Mouse (Mus musculus) telencephalon, adult 2 months (tissue): ENCODE data around the gene Caps2.
"Not testable (repeated sequence)": the region's sequence is repeated elsewhere in the genome, so short reads cannot be mapped to it uniquely, and the experiment has no call there.

Experiments
- DNase-seq: peaks from one replicate; pipeline ENCODE4 v3.0.0-alpha.2; 2011; ENCODE audit warnings: low read depth, low spot score

Caps2 gene

GRCm38 (mm10) chr10:112163168-112163766 lies at the start of gene Caps2:
Gene Caps2, plus strand, starts transcription at chr10:112163621.
- DNase-seq = no peak

DNA sequence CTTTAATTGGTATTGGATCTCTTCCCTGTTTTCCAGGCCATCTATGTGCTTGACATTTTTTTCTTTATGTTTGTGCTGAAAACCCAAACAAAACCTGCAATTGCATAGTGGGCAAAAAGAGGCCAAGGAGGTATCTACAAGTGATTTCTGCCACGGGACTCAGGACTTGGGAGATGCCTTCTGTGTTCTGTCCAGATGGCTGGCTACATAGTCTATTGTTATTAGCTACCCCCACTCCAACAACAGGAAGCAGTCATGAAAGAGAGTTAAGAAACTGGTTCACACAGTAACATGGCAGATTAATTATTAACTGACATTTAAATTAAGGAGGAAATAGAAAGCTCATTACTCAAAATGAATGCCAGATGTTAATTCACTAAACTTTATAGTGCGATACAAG lies 38.3 kb upstream of the Caps2 start:
- DNase-seq = not testable (repeated sequence)

- DNase-seq = not testable (repeated sequence)
Measured at GRCm38 (mm10) chr10:112127682-112128230, 35.7 kb upstream of the Caps2 start.

DNA sequence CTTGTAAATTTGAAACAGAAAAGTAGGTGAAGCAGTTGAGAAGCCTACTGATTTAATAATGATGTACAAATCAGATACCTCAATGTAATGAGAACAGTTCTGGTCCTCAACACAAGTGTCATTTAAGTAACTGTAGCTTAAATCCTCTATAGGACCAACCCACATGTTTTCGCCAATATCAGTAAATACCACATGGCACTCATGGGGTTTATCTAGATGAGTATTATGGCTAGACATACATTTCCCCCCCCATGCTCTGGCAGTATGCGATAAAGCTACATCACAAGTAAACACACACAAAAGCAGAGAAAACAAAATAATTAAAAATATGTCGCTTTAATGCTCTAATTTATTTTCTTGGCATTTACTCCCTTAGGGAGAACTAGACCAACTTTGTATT lies 31.2 kb upstream of the Caps2 start:
- no peak for DNase-seq

GRCm38 (mm10) chr10:112138050-112138870 lies 25.2 kb upstream of the Caps2 start:
- DNase-seq = peak; percentile 66

GRCm38 (mm10) chr10:112138871-112139430 lies 24.5 kb upstream of the Caps2 start:
- DNase-seq = no peak

- no peak for DNase-seq
Measured at GRCm38 (mm10) chr10:112139834-112140233, 23.6 kb upstream of the Caps2 start.

DNA sequence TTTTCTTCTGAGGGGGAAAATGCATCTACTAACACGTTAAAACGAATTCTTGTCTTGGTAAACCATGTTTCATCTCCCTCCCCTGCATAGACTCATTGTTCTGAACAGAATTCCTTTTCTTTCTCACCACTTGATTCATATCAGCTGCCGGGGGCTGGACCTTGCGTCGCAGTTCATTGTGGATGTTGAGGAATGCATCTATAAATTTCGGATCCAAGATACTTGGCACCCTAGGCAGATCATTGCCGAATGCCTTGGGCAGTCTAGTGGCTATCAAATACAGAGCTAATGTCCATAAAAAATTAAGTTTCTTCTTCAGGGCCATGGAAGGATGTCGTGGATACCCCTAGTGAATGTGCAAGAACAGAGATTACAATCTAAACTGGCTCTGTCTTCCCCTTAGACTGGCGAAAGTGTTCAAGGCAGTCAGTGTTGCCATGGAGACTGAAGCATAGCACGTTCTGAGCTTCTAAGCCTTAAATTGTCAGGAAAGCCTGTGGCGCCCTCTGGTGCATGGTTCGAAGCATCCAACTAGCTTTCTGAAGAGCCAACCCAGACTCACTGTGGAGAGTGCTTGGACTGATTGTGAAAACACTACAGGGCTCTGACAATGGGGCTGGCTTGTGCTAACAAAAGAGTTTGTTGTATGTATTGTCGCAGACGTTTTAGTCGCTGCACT lies 3.4 kb upstream of the Caps2 start, which contains the start of gene Glipr1l3:
Glipr1l3 (minus strand) TSS at position 446 of the 679 bp plus-strand sequence.
- DNase-seq = peak; percentile 96

DNA sequence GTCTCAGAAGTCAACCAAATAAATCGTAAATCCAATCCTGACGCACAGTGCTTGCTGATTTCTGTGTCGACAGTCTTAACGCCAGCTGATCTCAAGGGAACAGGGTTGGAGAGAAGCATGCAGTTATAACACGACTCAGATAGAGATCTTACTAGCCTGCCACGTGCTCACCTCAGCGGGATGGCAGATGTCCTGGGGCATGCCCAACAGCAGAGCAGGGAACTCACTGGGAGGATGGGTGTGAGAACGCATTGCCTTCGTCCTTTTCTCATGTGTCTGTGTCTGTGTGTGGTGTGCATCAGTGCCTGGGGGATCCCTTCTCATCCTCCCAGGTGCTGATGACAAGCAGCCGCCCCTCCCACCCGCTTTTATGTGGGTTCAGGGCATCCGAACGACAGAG lies 13.6 kb downstream of the Caps2 start:
- not testable (repeated sequence) for DNase-seq

DNA sequence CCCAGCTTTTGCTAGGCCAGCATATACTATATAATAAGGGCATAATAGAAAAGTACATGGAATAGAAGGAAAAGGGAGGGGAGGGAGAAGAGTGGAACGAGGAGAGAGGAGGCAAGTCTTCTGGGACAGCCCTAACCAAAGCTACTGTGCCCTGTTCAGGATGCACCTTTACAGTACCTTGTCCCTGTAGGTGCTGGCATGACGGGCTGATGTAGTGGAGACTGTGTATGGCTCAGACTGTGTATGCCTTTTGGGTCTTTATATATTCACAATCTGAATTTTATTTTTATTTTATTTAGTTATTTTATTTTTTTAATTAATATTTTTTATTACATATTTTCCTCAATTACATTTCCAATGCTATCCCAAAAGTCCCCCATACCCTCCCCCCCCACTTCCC lies 30.5 kb downstream of the Caps2 start:
- not testable (repeated sequence) for DNase-seq

DNA sequence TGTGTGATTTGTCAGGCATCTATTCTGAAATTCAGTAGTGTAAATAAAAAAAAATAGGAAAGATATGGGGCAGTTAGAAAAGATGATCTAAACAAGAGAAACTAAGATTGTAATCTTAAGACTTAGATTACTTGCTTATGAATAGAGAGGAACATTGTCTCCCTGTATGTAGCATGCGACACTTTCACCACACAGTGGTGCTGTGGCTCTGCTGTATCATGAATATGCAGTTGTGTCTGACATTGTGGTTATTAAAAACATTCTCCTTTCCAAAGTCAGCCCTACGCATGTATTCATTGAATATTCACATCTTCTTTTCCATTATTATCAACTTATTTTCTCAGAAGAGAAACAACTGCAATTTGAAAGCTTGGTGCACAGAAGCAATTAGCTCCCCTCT lies 40.0 kb downstream of the Caps2 start:
- DNase-seq = peak; percentile 60

- DNase-seq = no peak
Measured at GRCm38 (mm10) chr10:112227073-112227472, 63.7 kb downstream of the Caps2 start.

DNA sequence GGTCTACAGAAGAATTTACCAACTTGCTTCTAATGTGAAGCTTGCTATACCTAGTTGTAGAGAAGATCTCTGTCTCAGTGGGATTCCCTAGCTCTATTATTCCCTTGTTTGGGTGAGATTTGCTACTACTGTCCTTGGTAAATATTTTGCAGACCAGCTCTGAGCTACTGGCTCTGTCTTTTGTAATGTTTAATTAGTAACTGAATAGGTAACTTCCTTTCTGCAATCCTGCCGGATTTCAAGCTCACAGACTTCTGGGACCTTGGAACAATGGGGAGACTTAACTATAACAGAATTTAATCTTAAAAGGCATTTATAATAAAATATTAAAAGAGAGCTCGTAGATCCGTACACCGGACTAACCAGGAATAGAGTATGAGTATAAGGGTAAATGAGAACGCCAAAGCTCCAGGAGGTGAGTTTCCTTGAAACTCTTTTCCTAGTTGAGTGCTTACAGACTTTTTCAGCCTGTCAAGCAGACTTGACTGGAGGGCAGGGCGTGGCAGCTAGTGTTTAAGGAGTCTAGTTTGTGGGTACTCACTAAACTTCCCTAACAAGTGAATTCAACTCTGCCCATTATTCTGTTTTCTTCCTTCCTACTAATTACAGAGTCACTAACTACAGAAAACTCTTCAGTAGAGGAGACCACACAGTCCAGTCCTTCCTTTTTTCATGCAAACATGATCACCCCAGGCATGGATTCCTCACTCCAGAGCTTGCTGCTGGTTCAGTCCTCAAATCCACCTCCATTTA lies 65.8 kb downstream of the Caps2 start:
- DNase-seq = not testable (repeated sequence)

DNA sequence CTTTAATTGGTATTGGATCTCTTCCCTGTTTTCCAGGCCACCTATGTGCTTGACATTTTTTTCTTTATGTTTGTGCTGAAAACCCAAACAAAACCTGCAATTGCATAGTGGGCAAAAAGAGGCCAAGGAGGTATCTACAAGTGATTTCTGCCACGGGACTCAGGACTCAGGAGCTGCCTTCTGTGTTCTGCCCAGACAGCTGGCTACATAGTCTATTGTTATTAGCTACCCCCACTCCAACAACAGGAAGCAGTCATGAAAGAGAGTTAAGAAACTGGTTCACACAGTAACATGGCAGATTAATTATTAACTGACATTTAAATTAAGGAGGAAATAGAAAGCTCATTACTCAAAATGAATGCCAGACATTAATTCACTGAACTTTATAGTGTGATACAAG lies 69.3 kb downstream of the Caps2 start:
- not testable (repeated sequence) for DNase-seq

GRCm38 (mm10) chr10:112235396-112235940 lies 72.0 kb downstream of the Caps2 start:
- DNase-seq = not testable (repeated sequence)

- no peak for DNase-seq
Measured at GRCm38 (mm10) chr10:112248273-112248672, 84.9 kb downstream of the Caps2 start.

- peak; percentile 58 for DNase-seq
Measured at GRCm38 (mm10) chr10:112263467-112263866, 100.0 kb downstream of the Caps2 start.
